Mouse (Mus musculus) G1E (cell line): ENCODE results near the gene Asf1b. TPM values are rescaled to one million over a fixed set of nuclear protein-coding genes. Genes with fewer than 3 reads are reported as not detected.

ENCODE experiments used
- ATAC-seq: 2 replicates; pipeline ENCODE4 v1.8.0; 2016; ENCODE audit warnings: mild to moderate bottlenecking; ENCODE audit not compliant: insufficient number of reproducible peaks, poor library complexity, low FRiP score, severe bottlenecking; ENCODE audit errors: extremely low read depth
- DNase-seq: peaks from one replicate; pipeline ENCODE4 v3.0.0; 2012; ENCODE audit warnings: low spot score
- H3K27me3 ChIP-seq: 2 replicates; pipeline ENCODE4 v1.6.1; 2012; ENCODE audit warnings: mild to moderate bottlenecking, low read length, inconsistent platforms; ENCODE audit not compliant: insufficient read depth
- H3K36me3 ChIP-seq: replicated peaks from 2 replicates; pipeline ENCODE3; 2012; ENCODE audit warnings: mild to moderate bottlenecking, inconsistent platforms
- H3K4me1 ChIP-seq: 2 replicates; pipeline ENCODE4 v1.6.1; 2012; ENCODE audit warnings: low read depth, low read length, inconsistent platforms, mixed read lengths; ENCODE audit not compliant: insufficient read depth
- H3K4me3 ChIP-seq: 2 replicates; pipeline ENCODE4 v1.5.1; 2012; ENCODE audit warnings: low read depth, mild to moderate bottlenecking, inconsistent platforms, low read length, moderate library complexity, mixed read lengths
- H3K9me3 ChIP-seq: replicated peaks from 2 replicates; pipeline ENCODE4 v1.6.1; 2012; ENCODE audit warnings: inconsistent platforms
- CTCF ChIP-seq: IDR thresholded peaks from 2 replicates; pipeline ENCODE4 v1.5.1; 2012; ENCODE audit warnings: low read depth, low read length, inconsistent platforms, mixed read lengths
- GATA1 ChIP-seq: IDR thresholded peaks from 2 replicates; pipeline ENCODE4 v1.6.1; 2012; ENCODE audit warnings: borderline replicate concordance, low read length, inconsistent platforms, mixed read lengths
- GATA2 ChIP-seq: IDR thresholded peaks from 2 replicates; pipeline ENCODE4 v1.6.1; 2012; ENCODE audit warnings: low read depth, low read length, inconsistent platforms, borderline replicate concordance
- POLR2AphosphoS5 ChIP-seq: IDR thresholded peaks from 2 replicates; pipeline ENCODE4 v1.6.1; 2012; ENCODE audit warnings: low read depth, low read length, inconsistent platforms; ENCODE audit not compliant: insufficient replicate concordance
- TAL1 ChIP-seq: conservative IDR thresholded peaks from 2 replicates; pipeline ENCODE4 v1.6.1; 2012; ENCODE audit warnings: low read depth, low read length, inconsistent platforms, mixed read lengths
- polyA plus RNA-seq: library from polyadenylated mRNA; stranded (reverse); fragments of >175 nt; gene quantifications from 2 replicates; pipeline ENCODE4 v1.2.3, GENCODE M21; 2012
- total RNA-seq, 2 experiments: library from RNA; stranded (forward) in 1 of 2; stranded (reverse) in 1 of 2; fragments of 200-1000 nt in 1 of 2; fragments of >200 nt in 1 of 2; fragmentation: Nextera tagmentation in 1 of 2; gene quantifications; 2 replicates each; pipeline ENCODE4 v1.2.3; 2014 to 2017

Gene Asf1b
- total and polyA plus RNA-seq, 3 experiments, result 87.4 to 383 (median 88.6) TPM

GRCm38 (mm10) chr8:83942446-83942845, 12.9 kb upstream of the Asf1b start:
- no peaks in the 10 kb centered on the region for H3K4me1 ChIP-seq
- H3K36me3 ChIP-seq, result peaks cover 19% of the 10 kb centered on the region
- H3K27me3 ChIP-seq, result peaks cover 14% of the 10 kb centered on the region
- no peaks in the 10 kb centered on the region for H3K9me3 ChIP-seq
- DNase-seq, result no peak
- H3K4me3 ChIP-seq, result no peak overlapping the region
- ATAC-seq, result no peak
- TF ChIP-seq GATA2 (no peak), CTCF (no peak), GATA1 (no peak), POLR2AphosphoS5 (no peak), TAL1 (no peak)

GRCm38 (mm10) chr8:83945540-83945939, 9.8 kb upstream of the Asf1b start:
- H3K36me3 ChIP-seq, result no peaks in the 10 kb centered on the region
- TF ChIP-seq GATA2 (no peak), CTCF (no peak), POLR2AphosphoS5 (no peak), TAL1 (no peak), GATA1 (no peak)
- no peaks in the 10 kb centered on the region for H3K4me1 ChIP-seq
- no peak for ATAC-seq
- H3K27me3 ChIP-seq, result peaks cover 18% of the 10 kb centered on the region
- no peak overlapping the region for H3K4me3 ChIP-seq
- H3K9me3 ChIP-seq, result no peaks in the 10 kb centered on the region
- no peak for DNase-seq

GRCm38 (mm10) chr8:83954749-83955105, 580 bp upstream of the Asf1b start:
- H3K4me1 ChIP-seq, result peaks cover 26% of the 10 kb centered on the region
- no peak for TF ChIP-seq CTCF
- TF ChIP-seq POLR2AphosphoS5, result no peak
- no peak for TF ChIP-seq TAL1
- no peak for TF ChIP-seq GATA2
- TF ChIP-seq GATA1, result no peak
- no peaks in the 10 kb centered on the region for H3K9me3 ChIP-seq
- no peak for ATAC-seq
- no peak for DNase-seq
- H3K4me3 ChIP-seq, result peak overlapping the region; percentile 76
- H3K36me3 ChIP-seq, result peaks cover 20% of the 10 kb centered on the region
- H3K27me3 ChIP-seq, result 0 out of 2 replicates have a peak, but pooled peaks cover 3% of the 10 kb centered on the region

GRCm38 (mm10) chr8:83955958-83956218, 581 bp downstream of the Asf1b start:
- 0 out of 2 replicates have a peak, but pooled peaks cover 3% of the 10 kb centered on the region for H3K27me3 ChIP-seq
- ATAC-seq, result no peak
- peaks cover 26% of the 10 kb centered on the region for H3K4me1 ChIP-seq
- peaks cover 28% of the 10 kb centered on the region for H3K36me3 ChIP-seq
- DNase-seq, result no peak
- peak overlapping the region; percentile 76 for H3K4me3 ChIP-seq
- no peaks in the 10 kb centered on the region for H3K9me3 ChIP-seq
- TF ChIP-seq CTCF (no peak), POLR2AphosphoS5 (no peak), TAL1 (no peak), GATA1 (no peak), GATA2 (no peak)

- ATAC-seq (no peak), DNase-seq (peak; percentile 49)
- Histone ChIP-seq H3K36me3 (peaks cover 37% of the 10 kb centered on the region), H3K4me1 (peaks cover 31% of the 10 kb centered on the region), H3K9me3 (no peaks in the 10 kb centered on the region), H3K27me3 (no peaks in the 10 kb centered on the region), H3K4me3 (peak overlapping the region; percentile 76; the same call in 1 of the 2 replicates)
- TF ChIP-seq TAL1 (no peak), CTCF (no peak)
These were observed 1.5 kb downstream of the Asf1b start for GRCm38 (mm10) chr8:83956789-83957188.

- TF ChIP-seq POLR2AphosphoS5, result no peak
- no peak for TF ChIP-seq GATA1
- TF ChIP-seq CTCF, result no peak
- no peak for TF ChIP-seq TAL1
- TF ChIP-seq GATA2, result no peak
- H3K9me3 ChIP-seq, result no peaks in the 10 kb centered on the region
- H3K36me3 ChIP-seq, result peaks cover 91% of the 10 kb centered on the region
- DNase-seq (no peak), ATAC-seq (no peak)
- H3K4me3 ChIP-seq, result no peak overlapping the region
- no peaks in the 10 kb centered on the region for H3K27me3 ChIP-seq
- H3K4me1 ChIP-seq, result peaks cover 4% of the 10 kb centered on the region; the same call in 1 of the 2 replicates
These were observed 8.9 kb downstream of the Asf1b start for GRCm38 (mm10) chr8:83964015-83964765.
